13 mouse cellular contexts compared by ENCODE assay signal in genomic region chr1:180520190-180520589, GRCm38 (mm10). TPM values are rescaled to one million over a fixed set of nuclear protein-coding genes. Genes with fewer than 3 reads are reported as not detected.
A peak's percentile ranks its signal among the peaks of the same experiment; 100 is the strongest.
DNase-seq lines count a peak whose midpoint lies in the region; ATAC-seq and TF ChIP-seq lines count a peak whose summit lies in the region.
"Had no signal": no experiment of that assay in that cellular context is flagged by ENCODE, and none has a peak within 500 bp of the region (broad histone marks: within the 10 kb centered on the region; RNA-seq: fewer than 3 reads in every experiment).

No protein-coding gene starts in this region.

- no peaks in the 10 kb centered on the region for H3K9me3 ChIP-seq in forebrain, embryonic 14.5 days (replicated peaks; ENCODE audit: control insufficient read depth, low read length)
- H3K9me3 ChIP-seq in forebrain, embryonic 13.5 days (replicated peaks), result no peaks in the 10 kb centered on the region
- H3K9me3 ChIP-seq: heart, embryonic 10.5 days had no signal

- peak; percentile 25 for DNase-seq in forebrain, embryonic 14.5 days (ENCODE audit: low spot score)
- peak; percentile 43 for DNase-seq in Muller cell, postnatal 12 days (ENCODE audit: inconsistent ontology term)
- DNase-seq in layer of hippocampus, adult 2 months (ENCODE audit: low spot score in 2 of 2), result peak; percentile 58 to 74
- DNase-seq in right cerebral cortex, adult 18-20 months, result peak; percentile 91
- no peak for DNase-seq in thymus, adult 18-20 months
- no peak for DNase-seq in thymus, postnatal 10 days (ENCODE audit: low spot score in 2 of 2)
- DNase-seq: embryo, embryonic 11 days; kidney, postnatal 10 days had no signal

- no peak for ATAC-seq in forebrain, embryonic 14.5 days
- no peak for ATAC-seq in forebrain, embryonic 13.5 days
- ATAC-seq in inflammation-experienced regulatory T-cells, adult 6 months, result no peak

- TF ChIP-seq CTCF in layer of hippocampus, adult 2 months (conservative IDR thresholded peaks at IDR 0.05), result no peak

- H3K4me1 ChIP-seq in forebrain, embryonic 14.5 days (ENCODE audit: control insufficient read depth, insufficient read depth, low read length), result no peaks in the 10 kb centered on the region
- H3K4me1 ChIP-seq in forebrain, embryonic 13.5 days, result 0 out of 2 replicates have a peak, but pooled peaks cover 5% of the 10 kb centered on the region

- H3K9ac ChIP-seq in forebrain, embryonic 14.5 days (ENCODE audit: low read length), result no peak overlapping the region
- H3K9ac ChIP-seq in forebrain, embryonic 13.5 days, result no peak overlapping the region
- H3K9ac ChIP-seq: hindbrain, embryonic 14.5 days had no signal

- H3K36me3 ChIP-seq in forebrain, embryonic 14.5 days (ENCODE audit: control insufficient read depth, insufficient read depth, low read length), result no peaks in the 10 kb centered on the region
- no peaks in the 10 kb centered on the region for H3K36me3 ChIP-seq in forebrain, embryonic 13.5 days (ENCODE audit: poor library complexity, severe bottlenecking)
- H3K36me3 ChIP-seq: heart, embryonic 10.5 days had no signal

- no peak overlapping the region; the same call in 1 of the 2 replicates for H3K27ac ChIP-seq in forebrain, embryonic 14.5 days (ENCODE audit: low read depth, low read length)
- H3K27ac ChIP-seq in forebrain, embryonic 13.5 days, result no peak overlapping the region
- H3K27ac ChIP-seq in layer of hippocampus, adult 2 months, result peak overlapping the region; percentile 71
- H3K27ac ChIP-seq: heart, embryonic 10.5 days; hindbrain, embryonic 14.5 days had no signal

- no peak overlapping the region for H3K4me3 ChIP-seq in forebrain, embryonic 14.5 days (ENCODE audit: low read depth, low read length)
- H3K4me3 ChIP-seq in forebrain, embryonic 13.5 days, result no peak overlapping the region
- H3K4me3 ChIP-seq in layer of hippocampus, adult 2 months, result no peak overlapping the region
- H3K4me3 ChIP-seq: heart, embryonic 10.5 days had no signal

- H3K4me2 ChIP-seq in forebrain, embryonic 14.5 days (ENCODE audit: low read length), result no peak overlapping the region
- no peak overlapping the region for H3K4me2 ChIP-seq in forebrain, embryonic 13.5 days
- H3K4me2 ChIP-seq: hindbrain, embryonic 14.5 days had no signal

- WGBS in forebrain, embryonic 14.5 days, result 27% methylated on average over 7 of the region's 7 CpGs
- 40% methylated on average over 7 of the region's 7 CpGs for WGBS in forebrain, embryonic 13.5 days

- no peaks in the 10 kb centered on the region for H3K27me3 ChIP-seq in forebrain, embryonic 14.5 days (replicated peaks; ENCODE audit: control insufficient read depth, insufficient read depth, low read length)
- H3K27me3 ChIP-seq in forebrain, embryonic 13.5 days, result no peaks in the 10 kb centered on the region

RNA-seq across cellular contexts. Expression of gene Stum, which starts 36.9 kb away (rescaled TPM):
- polyA plus RNA-seq in forebrain, embryonic 14.5 days (2014; fragmentation: Nextera tagmentation; extraction: Ambion mirVana), result 3.2 and 5.3 TPM in 2 replicates
- 0.67 and 1.4 TPM in 2 replicates for polyA plus RNA-seq in forebrain, embryonic 13.5 days (2015; fragmentation: Nextera tagmentation; extraction: Ambion mirVana)
- 100 to 1,000 TPM; 298 to 309 TPM for total RNA-seq in layer of hippocampus, adult 2 months (2021)
- polyA plus RNA-seq in inflammation-experienced regulatory T-cells, adult 6 months (2017; shearing (Covaris generic)), result not detected
- total RNA-seq: MEL had no signal

RNA-seq across cellular contexts. Expression of gene Parp1, which starts 48.5 kb away (rescaled TPM):
- polyA plus RNA-seq in forebrain, embryonic 14.5 days (2014; fragmentation: Nextera tagmentation; extraction: Ambion mirVana), result 118 and 127 TPM in 2 replicates
- polyA plus RNA-seq in forebrain, embryonic 13.5 days (2015; fragmentation: Nextera tagmentation; extraction: Ambion mirVana), result 180 and 199 TPM in 2 replicates
- 100 to 1,000 TPM; 122 to 153 TPM for total RNA-seq in layer of hippocampus, adult 2 months (2021)
- 10 to 100 TPM; 39.8 to 48.1 (median 42.4) TPM for polyA plus RNA-seq in inflammation-experienced regulatory T-cells, adult 6 months (2017; shearing (Covaris generic))

Comparison
In these comparisons a context has a peak if more than half of its experiments do, and no peak if none do; other contexts are left out.
1. DNase-seq: peak in forebrain, embryonic 14.5 days (single experiment), Muller cell, postnatal 12 days (single experiment), layer of hippocampus, adult 2 months (2 of 2) and right cerebral cortex, adult 18-20 months (single experiment); none in thymus, adult 18-20 months (0 of 2) and thymus, postnatal 10 days (0 of 2).